Mouse (Mus musculus) macrophage (primary cell): ENCODE data around the gene Igsf3. TPM values are rescaled to one million over a fixed set of nuclear protein-coding genes. Genes with fewer than 3 reads are reported as not detected.

Experiments
- H3K27ac ChIP-seq: fragments of 350-480 bp; formaldehyde crosslinking; 2 replicates; pipeline ENCODE4 v1.9.0; 2021
- H3K36me3 ChIP-seq: fragments of 350-480 bp; formaldehyde crosslinking; 2 replicates; pipeline ENCODE4 v1.9.0; 2021; ENCODE audit errors: inconsistent target
- H3K4me3 ChIP-seq: fragments of 350-480 bp; formaldehyde crosslinking; 2 replicates; pipeline ENCODE4 v1.9.0; 2021; ENCODE audit errors: inconsistent target
- H3K79me2 ChIP-seq: fragments of 350-480 bp; formaldehyde crosslinking; 2 replicates; pipeline ENCODE4 v1.9.0; 2021; ENCODE audit errors: inconsistent target
- WGBS: methylation state at CpG from one replicate; pipeline ENCODE4 v1.1.7; 2026; ENCODE audit warnings: inconsistent platforms; ENCODE audit not compliant: missing documents; 5-methylcytosine and 5-hydroxymethylcytosine counted together
- polyA plus RNA-seq: library from polyadenylated mRNA; stranded (reverse); fragments of 250-400 nt; gene quantifications from 3 replicates; pipeline ENCODE4 v1.2.4, GENCODE M21; 2018; ENCODE audit warnings: inconsistent platforms
- total RNA-seq, 78 experiments: library from RNA; depleted of rRNA; stranded (reverse); fragments of 250-400 nt; gene quantifications; 1 replicate in 9 of 78; 2 replicates in 24 of 78; 3 replicates in 43 of 78; 4 replicates in 2 of 78; pipeline ENCODE4 v1.2.4; 2018; ENCODE audit warnings: inconsistent platforms in 56 of 78

Igsf3 gene
- total RNA-seq (2018; cell fraction: chromatin; rRNA removed): 1 to 10 TPM in 4 of 26 experiments, under 1 TPM in 3, not detected in 19; 0.31 to 2.4 (median 1.2) TPM
- total RNA-seq (2018; cell fraction: cytosol; rRNA removed): under 1 TPM in 11 of 26 experiments, not detected in 15; under 0.01 to 0.29 (median 0.04) TPM
- total RNA-seq (2018; cell fraction: nucleus; rRNA removed): 1 to 10 TPM in 2 of 26 experiments, under 1 TPM in 6, not detected in 18; 0.12 to 2.8 (median 0.32) TPM
- polyA plus RNA-seq: 0.03 TPM in 1 of 3 replicates, not detected in the others

- Histone ChIP-seq H3K36me3 (no peaks in the 10 kb centered on the region), H3K4me3 (no peak within 1 kb of the TSS), H3K79me2 (no peaks in the 10 kb centered on the region), H3K27ac (no peak within 1 kb of the TSS)
- 6% methylated on average over 48 of the region's 56 CpGs for WGBS
Measured at GRCm38 (mm10) chr3:101376538-101377247, at the start of gene Igsf3. Igsf3 (plus strand) TSS chr3:101377083.

- Histone ChIP-seq H3K79me2 (no peaks in the 10 kb centered on the region), H3K4me3 (no peak overlapping the region), H3K36me3 (no peaks in the 10 kb centered on the region), H3K27ac (no peak overlapping the region)
- WGBS: 100% methylated on average over 2 of the region's 2 CpGs
Measured at GRCm38 (mm10) chr3:101327248-101327647, 49.6 kb upstream of the Igsf3 start.

GRCm38 (mm10) chr3:101328617-101329016, 48.3 kb upstream of the Igsf3 start:
- Histone ChIP-seq H3K36me3 (no peaks in the 10 kb centered on the region), H3K4me3 (no peak overlapping the region), H3K27ac (no peak overlapping the region), H3K79me2 (no peaks in the 10 kb centered on the region)
- 98% methylated on average over 5 of the region's 7 CpGs for WGBS

- Histone ChIP-seq H3K79me2 (no peaks in the 10 kb centered on the region), H3K36me3 (no peaks in the 10 kb centered on the region), H3K4me3 (no peak overlapping the region), H3K27ac (no peak overlapping the region)
- WGBS: 94% methylated on average over 9 of the region's 9 CpGs
Measured at GRCm38 (mm10) chr3:101343199-101343924, 33.5 kb upstream of the Igsf3 start.

GRCm38 (mm10) chr3:101344246-101344645, 32.6 kb upstream of the Igsf3 start:
- Histone ChIP-seq H3K27ac (no peak overlapping the region), H3K36me3 (no peaks in the 10 kb centered on the region), H3K79me2 (no peaks in the 10 kb centered on the region), H3K4me3 (no peak overlapping the region)
- 97% methylated on average over 3 of the region's 3 CpGs for WGBS

GRCm38 (mm10) chr3:101345299-101345698, 31.6 kb upstream of the Igsf3 start:
- no peak overlapping the region for H3K27ac ChIP-seq
- WGBS: 77% methylated on average over 6 of the region's 6 CpGs
- no peaks in the 10 kb centered on the region for H3K36me3 ChIP-seq

GRCm38 (mm10) chr3:101346806-101347205, 30.1 kb upstream of the Igsf3 start:
- no peak overlapping the region for H3K4me3 ChIP-seq
- no peaks in the 10 kb centered on the region for H3K36me3 ChIP-seq
- WGBS: 88% methylated on average over 1 of the region's 1 CpGs
- H3K27ac ChIP-seq: no peak overlapping the region
- no peaks in the 10 kb centered on the region for H3K79me2 ChIP-seq

More at GRCm38 (mm10) chr3:101345299-101345698, 31.6 kb upstream of the Igsf3 start:
- Histone ChIP-seq H3K4me3 (no peak overlapping the region), H3K79me2 (no peaks in the 10 kb centered on the region)

- Histone ChIP-seq H3K36me3 (no peaks in the 10 kb centered on the region), H3K4me3 (no peak overlapping the region), H3K27ac (no peak overlapping the region), H3K79me2 (no peaks in the 10 kb centered on the region)
- WGBS: 31% methylated on average over 8 of the region's 9 CpGs
Measured at GRCm38 (mm10) chr3:101348501-101349161, 28.3 kb upstream of the Igsf3 start.

GRCm38 (mm10) chr3:101349542-101350307, 27.2 kb upstream of the Igsf3 start:
- Histone ChIP-seq H3K4me3 (no peak overlapping the region), H3K27ac (no peak overlapping the region), H3K36me3 (no peaks in the 10 kb centered on the region), H3K79me2 (no peaks in the 10 kb centered on the region)
- WGBS: 78% methylated on average over 6 of the region's 6 CpGs

GRCm38 (mm10) chr3:101350406-101350805, 26.5 kb upstream of the Igsf3 start:
- no peaks in the 10 kb centered on the region for H3K79me2 ChIP-seq
- H3K4me3 ChIP-seq: no peak overlapping the region
- 91% methylated on average over 4 of the region's 4 CpGs for WGBS
- H3K36me3 ChIP-seq: no peaks in the 10 kb centered on the region
- no peak overlapping the region for H3K27ac ChIP-seq

GRCm38 (mm10) chr3:101354490-101354889, 22.4 kb upstream of the Igsf3 start:
- H3K4me3 ChIP-seq: no peak overlapping the region
- H3K27ac ChIP-seq: no peak overlapping the region
- H3K36me3 ChIP-seq: no peaks in the 10 kb centered on the region
- no peaks in the 10 kb centered on the region for H3K79me2 ChIP-seq

- no peaks in the 10 kb centered on the region for H3K36me3 ChIP-seq
- H3K79me2 ChIP-seq: no peaks in the 10 kb centered on the region
- WGBS: 70% methylated on average over 5 of the region's 5 CpGs
- H3K27ac ChIP-seq: no peak overlapping the region
- H3K4me3 ChIP-seq: no peak overlapping the region
Measured at GRCm38 (mm10) chr3:101355702-101356101, 21.2 kb upstream of the Igsf3 start.

- H3K4me3 ChIP-seq: no peak overlapping the region
- no peak overlapping the region for H3K27ac ChIP-seq
- no peaks in the 10 kb centered on the region for H3K79me2 ChIP-seq
- 90% methylated on average over 8 of the region's 8 CpGs for WGBS
- H3K36me3 ChIP-seq: no peaks in the 10 kb centered on the region
Measured at GRCm38 (mm10) chr3:101356583-101357553, 20.0 kb upstream of the Igsf3 start.
